Mouse (Mus musculus) limb, embryonic 12.5 days (tissue): ENCODE data around the gene Pusl1. TPM values are rescaled to one million over a fixed set of nuclear protein-coding genes. Genes with fewer than 3 reads are reported as not detected.

ENCODE experiments used
- ATAC-seq: fragments of 200-750 bp; cut with Nextera tagmentation; 2 replicates; pipeline ENCODE4 v1.8.0; 2017; ENCODE audit warnings: low read depth, moderate TSS enrichment; ENCODE audit not compliant: insufficient number of reproducible peaks, insufficient read depth, low FRiP score, low TSS enrichment
- H3K27ac ChIP-seq: fragments of 300-500 bp; sonication (generic); 2 replicates; pipeline ENCODE4 v1.5.1; 2016; ENCODE audit warnings: mild to moderate bottlenecking, moderate library complexity
- H3K27me3 ChIP-seq: fragments of 300-500 bp; sonication (generic); 2 replicates; pipeline ENCODE4 v1.6.1; 2016; ENCODE audit warnings: mild to moderate bottlenecking, moderate library complexity
- H3K36me3 ChIP-seq: fragments of 300-500 bp; sonication (generic); 2 replicates; pipeline ENCODE4 v1.6.1; 2016; ENCODE audit warnings: mild to moderate bottlenecking, moderate library complexity
- H3K4me1 ChIP-seq: fragments of 300-500 bp; sonication (generic); replicated peaks from 2 replicates; pipeline ENCODE4 v1.6.1; 2016
- H3K4me2 ChIP-seq: fragments of 300-500 bp; sonication (generic); 2 replicates; pipeline ENCODE4 v1.6.1; 2016; ENCODE audit warnings: mild to moderate bottlenecking, moderate library complexity
- H3K4me3 ChIP-seq: fragments of 300-500 bp; sonication (generic); replicated peaks from 2 replicates; pipeline ENCODE4 v1.5.1; 2016; ENCODE audit warnings: mild to moderate bottlenecking
- H3K9ac ChIP-seq: fragments of 300-500 bp; sonication (generic); replicated peaks from 2 replicates; pipeline ENCODE4 v1.6.1; 2016; ENCODE audit warnings: mild to moderate bottlenecking, moderate library complexity
- H3K9me3 ChIP-seq: fragments of 300-500 bp; sonication (generic); 2 replicates; pipeline ENCODE4 v1.6.1; 2016; ENCODE audit warnings: mild to moderate bottlenecking, moderate library complexity
- WGBS: fragments of 180-500 bp; shearing (Covaris S2); methylation state at CpG from one replicate; pipeline ENCODE4 v1.1.7; 2016; 5-methylcytosine and 5-hydroxymethylcytosine counted together
- polyA plus RNA-seq: library from polyadenylated mRNA; unstranded; fragments of >200 nt; fragmentation: Nextera tagmentation; extraction: Ambion mirVana; gene quantifications from 2 replicates; pipeline ENCODE4 v1.2.1, GENCODE M21; 2016

Pusl1 gene
- polyA plus RNA-seq, 1 experiment from 2014 or later, result 45.4 TPM

GRCm38 (mm10) chr4:155854991-155855390 lies 36.6 kb downstream of the Pusl1 start:
- ATAC-seq, result no peak
- 97% methylated on average over 12 of the region's 12 CpGs for WGBS
- Histone ChIP-seq H3K4me1 (no peaks in the 10 kb centered on the region), H3K9ac (no peak overlapping the region), H3K4me3 (no peak overlapping the region), H3K27me3 (no peaks in the 10 kb centered on the region), H3K9me3 (no peaks in the 10 kb centered on the region), H3K36me3 (peaks cover 62% of the 10 kb centered on the region), H3K27ac (no peak overlapping the region), H3K4me2 (no peak overlapping the region)

- no peaks in the 10 kb centered on the region for H3K27me3 ChIP-seq
- H3K4me1 ChIP-seq, result peaks cover 6% of the 10 kb centered on the region
- H3K4me3 ChIP-seq, result no peak overlapping the region
- ATAC-seq, result no peak
- H3K9ac ChIP-seq, result no peak overlapping the region
- 94% methylated on average over 9 of the region's 9 CpGs for WGBS
- no peaks in the 10 kb centered on the region for H3K9me3 ChIP-seq
- peaks cover 51% of the 10 kb centered on the region for H3K36me3 ChIP-seq
- no peak overlapping the region for H3K27ac ChIP-seq
- H3K4me2 ChIP-seq, result no peak overlapping the region
Observed at GRCm38 (mm10) chr4:155853421-155853820, 38.2 kb downstream of the Pusl1 start.

DNA sequence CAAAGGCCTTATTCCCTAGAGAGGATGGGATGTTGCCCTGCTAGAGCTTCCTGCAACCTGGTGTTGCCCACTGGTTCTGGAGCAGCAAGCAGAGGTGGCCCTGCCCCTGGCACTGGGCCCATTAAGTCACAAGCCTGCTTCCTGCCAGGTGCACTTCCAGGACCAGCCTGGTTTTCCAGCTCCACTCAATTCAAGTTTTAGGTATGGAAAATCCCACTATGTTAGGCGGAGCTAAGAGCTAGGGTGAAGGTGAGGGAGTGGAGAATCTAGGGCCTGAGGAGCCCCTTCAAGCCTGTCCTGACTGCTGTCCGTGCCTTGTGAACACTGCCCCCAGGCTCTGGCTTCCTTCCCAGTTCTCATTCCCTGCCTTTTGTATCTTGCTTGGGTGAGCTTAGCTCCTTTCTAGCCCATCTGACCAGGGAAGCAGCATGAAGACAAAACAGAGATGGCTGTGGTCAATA lies 39.6 kb downstream of the Pusl1 start:
- no peak overlapping the region for H3K4me2 ChIP-seq
- no peak overlapping the region for H3K9ac ChIP-seq
- no peak for ATAC-seq
- H3K9me3 ChIP-seq, result no peaks in the 10 kb centered on the region
- H3K36me3 ChIP-seq, result peaks cover 39% of the 10 kb centered on the region
- no peak overlapping the region for H3K27ac ChIP-seq
- H3K27me3 ChIP-seq, result no peaks in the 10 kb centered on the region
- no peak overlapping the region for H3K4me3 ChIP-seq
- 80% methylated on average over 2 of the region's 2 CpGs for WGBS
- H3K4me1 ChIP-seq, result peaks cover 13% of the 10 kb centered on the region

DNA sequence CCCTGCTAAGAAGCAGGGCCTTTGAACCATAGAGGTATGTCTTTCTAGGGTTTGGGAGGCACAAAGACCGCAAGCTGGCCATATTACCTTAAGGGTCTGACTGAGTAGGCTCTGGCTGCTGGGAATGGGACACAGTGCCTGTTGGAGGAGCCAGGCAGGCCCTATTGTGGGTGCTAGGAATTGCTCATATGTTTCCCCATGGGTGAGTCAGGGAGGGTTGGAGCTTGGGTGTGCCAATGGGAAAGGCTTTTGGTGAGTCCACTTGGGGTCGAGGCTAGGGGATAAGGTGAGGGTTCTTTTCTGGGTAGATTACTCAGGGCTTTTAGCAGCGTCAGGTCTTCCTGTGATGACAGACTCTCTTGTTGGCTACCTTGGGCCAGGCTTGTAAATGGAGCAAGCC lies 40.2 kb downstream of the Pusl1 start:
- Histone ChIP-seq H3K9me3 (no peaks in the 10 kb centered on the region), H3K4me1 (peaks cover 19% of the 10 kb centered on the region), H3K4me3 (no peak overlapping the region), H3K4me2 (no peak overlapping the region), H3K9ac (no peak overlapping the region), H3K27ac (no peak overlapping the region), H3K27me3 (no peaks in the 10 kb centered on the region), H3K36me3 (peaks cover 33% of the 10 kb centered on the region)
- ATAC-seq, result no peak
- WGBS, result 94% methylated on average over 3 of the region's 3 CpGs

- Histone ChIP-seq H3K36me3 (peaks cover 18% of the 10 kb centered on the region), H3K4me2 (no peak overlapping the region), H3K27me3 (no peaks in the 10 kb centered on the region), H3K9me3 (no peaks in the 10 kb centered on the region), H3K9ac (no peak overlapping the region), H3K27ac (no peak overlapping the region), H3K4me1 (peaks cover 20% of the 10 kb centered on the region), H3K4me3 (no peak overlapping the region)
- WGBS, result 96% methylated on average over 3 of the region's 3 CpGs
- no peak for ATAC-seq
Observed at GRCm38 (mm10) chr4:155849792-155850451, 41.7 kb downstream of the Pusl1 start.

GRCm38 (mm10) chr4:155849391-155849790 lies 42.2 kb downstream of the Pusl1 start:
- Histone ChIP-seq H3K27me3 (no peaks in the 10 kb centered on the region), H3K9me3 (no peaks in the 10 kb centered on the region), H3K4me1 (peaks cover 20% of the 10 kb centered on the region), H3K36me3 (peaks cover 13% of the 10 kb centered on the region), H3K4me2 (no peak overlapping the region), H3K4me3 (no peak overlapping the region), H3K27ac (no peak overlapping the region), H3K9ac (no peak overlapping the region)
- 87% methylated on average over 2 of the region's 2 CpGs for WGBS
- no peak for ATAC-seq

GRCm38 (mm10) chr4:155848434-155849095 lies 43.0 kb downstream of the Pusl1 start:
- H3K4me3 ChIP-seq, result peak overlapping the region; percentile 73
- no peaks in the 10 kb centered on the region for H3K9me3 ChIP-seq
- H3K27ac ChIP-seq, result no peak overlapping the region
- peak overlapping the region; percentile 92 for H3K4me2 ChIP-seq
- ATAC-seq, result no peak
- peak overlapping the region; percentile 73; the same call in 1 of the 2 replicates for H3K9ac ChIP-seq
- WGBS, result 69% methylated on average over 7 of the region's 7 CpGs
- peaks cover 20% of the 10 kb centered on the region for H3K4me1 ChIP-seq
- peaks cover 14% of the 10 kb centered on the region for H3K36me3 ChIP-seq
- H3K27me3 ChIP-seq, result no peaks in the 10 kb centered on the region

DNA sequence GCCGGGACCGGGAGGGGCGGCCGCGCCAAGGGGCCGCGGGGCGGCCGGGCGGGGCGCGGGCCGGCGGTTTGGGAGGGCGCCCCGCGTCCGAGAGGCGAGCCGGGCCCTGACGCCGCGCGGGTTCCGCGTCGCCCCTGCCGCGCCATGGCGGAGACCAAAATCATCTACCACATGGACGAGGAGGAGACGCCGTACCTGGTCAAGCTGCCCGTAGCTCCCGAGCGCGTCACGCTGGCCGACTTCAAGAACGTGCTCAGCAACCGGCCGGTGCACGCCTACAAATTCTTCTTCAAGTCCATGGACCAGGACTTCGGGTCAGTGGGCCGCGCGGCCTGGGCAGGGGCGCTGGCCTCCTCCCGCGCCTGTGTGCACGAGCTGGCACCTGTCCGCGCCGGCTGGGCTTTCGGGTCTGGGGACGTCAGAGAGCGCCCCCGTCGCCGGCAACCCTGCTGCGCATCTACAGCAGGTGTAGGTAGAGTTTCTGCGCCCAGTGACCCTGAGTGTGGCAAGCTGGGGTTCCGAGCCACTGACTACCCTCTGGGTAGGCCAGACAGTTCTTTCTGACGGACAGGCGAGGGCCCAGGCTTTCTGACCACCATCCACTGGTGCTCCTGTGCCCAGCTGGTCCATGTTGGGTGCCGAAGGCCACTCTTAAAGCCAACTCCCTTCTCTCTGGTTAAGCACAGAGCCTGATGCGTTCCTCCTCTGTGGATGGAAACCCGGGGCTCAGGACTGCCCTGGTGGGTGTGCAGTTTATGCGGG lies 43.8 kb downstream of the Pusl1 start:
- Histone ChIP-seq H3K27me3 (no peaks in the 10 kb centered on the region), H3K4me1 (peaks cover 20% of the 10 kb centered on the region), H3K27ac (no peak overlapping the region; the same call in 1 of the 2 replicates), H3K9me3 (no peaks in the 10 kb centered on the region), H3K9ac (peak overlapping the region; percentile 73), H3K4me2 (peak overlapping the region; percentile 92), H3K36me3 (peaks cover 15% of the 10 kb centered on the region), H3K4me3 (peak overlapping the region; percentile 73)
- 3% methylated on average over 50 of the region's 69 CpGs for WGBS
- ATAC-seq, result no peak; the same call in 1 of the 2 replicates

GRCm38 (mm10) chr4:155846871-155847578 lies 44.6 kb downstream of the Pusl1 start, which contains the start of gene Dvl1:
Gene Dvl1, plus strand, starts transcription at chr4:155847402.
- peak within 1 kb of the TSS; percentile 73 for H3K9ac ChIP-seq
- peak within 1 kb of the TSS; percentile 92 for H3K4me2 ChIP-seq
- peaks cover under 1% of the 10 kb centered on the region; the same call in 1 of the 2 replicates for H3K27me3 ChIP-seq
- peak; percentile 88 for ATAC-seq
- H3K27ac ChIP-seq, result peak within 1 kb of the TSS; percentile 59; the same call in 1 of the 2 replicates
- peak within 1 kb of the TSS; percentile 73 for H3K4me3 ChIP-seq
- no peaks in the 10 kb centered on the region for H3K9me3 ChIP-seq
- H3K4me1 ChIP-seq, result peaks cover 20% of the 10 kb centered on the region
- peaks cover 21% of the 10 kb centered on the region for H3K36me3 ChIP-seq
- WGBS, result 2% methylated on average over 65 of the region's 65 CpGs

GRCm38 (mm10) chr4:155843231-155843630 lies 48.4 kb downstream of the Pusl1 start:
- Histone ChIP-seq H3K27me3 (peaks cover 8% of the 10 kb centered on the region; the same call in 1 of the 2 replicates), H3K4me1 (peaks cover 42% of the 10 kb centered on the region), H3K9me3 (no peaks in the 10 kb centered on the region), H3K4me3 (no peak overlapping the region), H3K27ac (no peak overlapping the region), H3K9ac (no peak overlapping the region), H3K36me3 (peaks cover 25% of the 10 kb centered on the region), H3K4me2 (no peak overlapping the region)
- WGBS, result 90% methylated on average over 5 of the region's 5 CpGs
- ATAC-seq, result no peak
